Mouse (Mus musculus) heart, embryonic 11.5 days (tissue): Measurements from ENCODE around the gene Plekhm1. TPM values are rescaled to one million over a fixed set of nuclear protein-coding genes. Genes with fewer than 3 reads are reported as not detected.

Experiments used
- ATAC-seq: fragments of 200-750 bp; cut with Nextera tagmentation; replicated peaks from 2 replicates; pipeline ENCODE4 v1.8.0; 2017; ENCODE audit warnings: moderate library complexity; ENCODE audit not compliant: insufficient number of reproducible peaks, low FRiP score, low TSS enrichment
- H3K27ac ChIP-seq: fragments of 300-500 bp; sonication (generic); 2 replicates; pipeline ENCODE4 v1.5.1; 2014; ENCODE audit warnings: mild to moderate bottlenecking, low read depth, low read length
- H3K27me3 ChIP-seq: fragments of 300-500 bp; sonication (generic); 2 replicates; pipeline ENCODE4 v1.6.1; 2014; ENCODE audit warnings: mild to moderate bottlenecking, low read length, mixed read lengths; ENCODE audit not compliant: control insufficient read depth, insufficient read depth
- H3K36me3 ChIP-seq: fragments of 300-500 bp; sonication (generic); 2 replicates; pipeline ENCODE4 v1.6.1; 2014; ENCODE audit warnings: mild to moderate bottlenecking, low read length, moderate library complexity, mixed read lengths; ENCODE audit not compliant: control insufficient read depth, insufficient read depth
- H3K4me1 ChIP-seq: fragments of 300-500 bp; sonication (generic); 2 replicates; pipeline ENCODE4 v1.6.1; 2014; ENCODE audit warnings: low read length; ENCODE audit not compliant: control insufficient read depth, insufficient read depth
- H3K4me2 ChIP-seq: fragments of 300-500 bp; sonication (generic); 2 replicates; pipeline ENCODE4 v1.6.1; 2014; ENCODE audit warnings: mild to moderate bottlenecking, moderate library complexity
- H3K4me3 ChIP-seq: fragments of 300-500 bp; sonication (generic); 2 replicates; pipeline ENCODE4 v1.5.1; 2014; ENCODE audit warnings: low read depth, low read length
- H3K9ac ChIP-seq: fragments of 300-500 bp; sonication (generic); 2 replicates; pipeline ENCODE4 v1.6.1; 2014; ENCODE audit warnings: mild to moderate bottlenecking, low read depth, low read length, moderate library complexity
- H3K9me3 ChIP-seq: fragments of 300-500 bp; sonication (generic); replicated peaks from 2 replicates; pipeline ENCODE4 v1.6.1; 2016; ENCODE audit warnings: low read length; ENCODE audit not compliant: control insufficient read depth
- WGBS: fragments of 180-500 bp; shearing (Covaris S2); extraction: QIAGEN DNeasy Blood & Tissue Kit; methylation state at CpG from one replicate; pipeline ENCODE4 v1.1.7; 2014; ENCODE audit not compliant: insufficient replicate concordance; 5-methylcytosine and 5-hydroxymethylcytosine counted together
- polyA plus RNA-seq: library from polyadenylated mRNA; unstranded; fragments of >200 nt; fragmentation: Nextera tagmentation; extraction: Ambion mirVana; gene quantifications from 2 replicates; pipeline ENCODE4 v1.2.1, GENCODE M21; 2014

The Plekhm1 gene
- polyA plus RNA-seq, 1 experiment from 2014 or later: 5.2 TPM

DNA sequence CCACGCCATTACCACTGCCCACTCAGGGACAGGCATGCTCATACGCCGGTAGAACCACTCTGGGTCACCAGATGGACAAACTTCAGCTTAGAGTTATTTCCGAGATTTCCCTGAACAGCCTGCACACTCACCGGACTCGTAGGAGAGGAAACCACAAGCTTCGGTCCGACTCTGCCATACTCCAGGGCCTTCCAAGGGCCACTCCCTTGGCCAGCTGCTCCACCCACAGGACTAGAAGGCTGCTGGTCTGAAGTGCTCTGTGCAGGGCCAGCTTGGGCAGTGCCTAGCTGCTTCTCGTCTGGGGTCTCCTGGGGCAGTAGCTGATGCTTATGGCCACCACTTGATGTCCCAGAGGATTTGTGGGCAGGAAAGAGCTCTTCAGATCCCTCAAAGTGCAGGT is 25.7 kb downstream of the Plekhm1 start:
- Histone ChIP-seq H3K27me3 (no peaks in the 10 kb centered on the region), H3K4me2 (no peak overlapping the region), H3K9ac (no peak overlapping the region), H3K9me3 (no peaks in the 10 kb centered on the region), H3K36me3 (peaks cover 2% of the 10 kb centered on the region; the same call in 1 of the 2 replicates), H3K27ac (no peak overlapping the region), H3K4me3 (no peak overlapping the region), H3K4me1 (peaks cover 27% of the 10 kb centered on the region)
- no peak for ATAC-seq
- WGBS: 86% methylated on average over 9 of the region's 9 CpGs

DNA sequence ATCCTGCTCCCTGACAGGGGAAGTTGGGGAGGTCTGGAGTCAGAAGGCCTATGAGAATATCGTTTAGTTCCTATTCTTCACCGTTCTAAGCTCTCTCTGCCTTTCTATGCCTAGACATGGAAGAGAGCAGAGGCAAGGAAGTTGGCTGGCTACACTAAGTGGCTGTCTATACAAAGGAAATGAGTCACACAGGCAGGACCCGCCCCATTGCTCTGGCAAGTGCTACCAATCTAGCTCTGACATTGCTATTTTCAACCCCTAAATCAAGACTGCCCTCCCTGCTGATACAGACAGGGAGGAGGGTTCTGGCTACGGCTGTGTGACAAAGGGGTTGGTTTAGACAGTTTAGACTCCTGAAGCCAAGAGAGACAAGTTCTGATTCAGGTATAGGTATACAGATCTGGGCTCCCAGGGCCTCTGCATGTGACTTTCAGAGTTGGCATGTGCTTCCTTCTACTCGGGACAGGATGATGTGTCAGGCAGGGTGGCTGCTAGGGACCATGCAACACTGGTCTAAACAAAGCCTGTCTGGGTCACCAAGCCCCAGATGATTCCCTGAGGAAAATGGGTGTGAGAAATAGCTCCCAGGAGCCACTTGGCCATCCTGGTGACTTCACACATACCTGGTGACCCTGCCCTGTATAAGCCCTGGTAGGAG is 30.4 kb downstream of the Plekhm1 start:
- H3K4me2 ChIP-seq: 0 out of 2 replicates have a peak overlapping the region, but pooled peaks have one; percentile 1
- H3K36me3 ChIP-seq: no peaks in the 10 kb centered on the region; the same call in 1 of the 2 replicates
- H3K9me3 ChIP-seq: no peaks in the 10 kb centered on the region
- peaks cover 30% of the 10 kb centered on the region for H3K4me1 ChIP-seq
- H3K27me3 ChIP-seq: no peaks in the 10 kb centered on the region
- 35% methylated on average over 5 of the region's 5 CpGs for WGBS
- no peak overlapping the region for H3K4me3 ChIP-seq
- ATAC-seq: peak; percentile 45; the same call in 1 of the 2 replicates
- peak overlapping the region; percentile 78 for H3K27ac ChIP-seq
- H3K9ac ChIP-seq: no peak overlapping the region

DNA sequence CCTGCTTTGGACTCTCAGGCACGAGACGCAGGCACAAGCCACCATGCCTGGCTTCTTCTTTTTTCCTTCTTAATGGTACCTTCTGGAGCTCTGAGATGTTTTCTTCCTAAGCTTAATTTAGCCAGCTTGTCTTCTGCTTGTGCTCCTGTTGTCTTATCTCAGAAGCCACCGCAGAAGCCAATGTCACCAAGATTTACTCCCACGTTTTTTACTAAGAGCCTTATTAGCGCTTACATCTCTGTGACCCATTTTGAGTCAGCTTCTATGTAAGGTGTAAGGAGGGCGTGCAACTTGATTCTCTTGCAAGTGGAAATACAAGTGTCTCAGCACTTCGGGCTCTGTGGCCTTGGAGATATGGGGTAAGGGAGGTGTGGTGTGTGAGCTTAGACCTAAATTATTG is 31.0 kb downstream of the Plekhm1 start:
- no peaks in the 10 kb centered on the region for H3K9me3 ChIP-seq
- H3K36me3 ChIP-seq: 0 out of 2 replicates have a peak, but pooled peaks cover 2% of the 10 kb centered on the region
- no peaks in the 10 kb centered on the region for H3K27me3 ChIP-seq
- 0 out of 2 replicates have a peak overlapping the region, but pooled peaks have one; percentile 1 for H3K4me2 ChIP-seq
- peaks cover 30% of the 10 kb centered on the region for H3K4me1 ChIP-seq
- H3K27ac ChIP-seq: peak overlapping the region; percentile 78
- WGBS: 69% methylated on average over 7 of the region's 7 CpGs
- no peak overlapping the region for H3K4me3 ChIP-seq
- H3K9ac ChIP-seq: no peak overlapping the region
- ATAC-seq: no peak

DNA sequence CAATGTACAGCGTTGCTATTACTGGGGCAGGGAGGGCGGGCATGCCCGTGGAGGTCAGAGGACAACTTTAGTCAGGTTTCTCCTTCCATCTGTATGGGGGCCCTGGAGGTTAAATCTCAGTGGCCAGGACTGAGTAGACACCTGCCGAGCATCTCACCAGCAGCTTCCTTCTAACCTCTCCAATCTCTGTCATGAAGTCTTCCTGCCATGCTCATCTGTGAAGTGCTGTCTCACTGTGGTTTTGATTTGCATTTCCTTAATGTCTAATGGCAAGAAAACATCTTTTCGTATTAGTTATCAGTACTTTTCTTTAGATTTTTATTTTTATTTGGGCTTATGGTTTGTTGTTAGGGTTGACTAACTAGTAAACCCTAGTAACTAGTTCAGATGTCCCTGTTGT is 32.0 kb downstream of the Plekhm1 start:
- H3K27me3 ChIP-seq: no peaks in the 10 kb centered on the region
- ATAC-seq: no peak
- H3K9me3 ChIP-seq: no peaks in the 10 kb centered on the region
- H3K4me3 ChIP-seq: no peak overlapping the region
- H3K9ac ChIP-seq: no peak overlapping the region
- WGBS: 93% methylated on average over 5 of the region's 5 CpGs
- H3K4me2 ChIP-seq: no peak overlapping the region
- 0 out of 2 replicates have a peak, but pooled peaks cover 2% of the 10 kb centered on the region for H3K36me3 ChIP-seq
- no peak overlapping the region for H3K27ac ChIP-seq
- peaks cover 30% of the 10 kb centered on the region for H3K4me1 ChIP-seq

DNA sequence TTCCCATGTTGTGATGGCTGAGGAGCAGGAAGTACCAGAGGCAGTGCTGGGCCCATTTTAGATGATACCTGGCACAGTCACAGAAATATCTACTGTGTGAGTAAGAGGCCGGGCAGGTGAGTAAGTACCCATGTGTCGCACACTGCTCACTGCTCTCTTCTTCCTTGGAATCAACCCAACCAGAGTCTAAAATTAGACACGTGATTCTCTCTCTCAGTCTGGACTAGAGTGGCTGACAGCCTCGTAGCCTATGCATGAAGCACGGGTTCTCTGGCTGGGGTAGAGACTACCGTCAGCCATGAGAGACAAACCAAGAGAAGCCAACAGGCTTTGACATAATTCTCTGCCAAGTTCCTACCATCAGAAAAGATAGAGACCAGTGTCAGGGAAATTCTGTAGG is 34.1 kb downstream of the Plekhm1 start:
- H3K4me3 ChIP-seq: no peak overlapping the region
- H3K4me1 ChIP-seq: peaks cover 23% of the 10 kb centered on the region
- H3K4me2 ChIP-seq: no peak overlapping the region
- no peak overlapping the region for H3K9ac ChIP-seq
- no peaks in the 10 kb centered on the region for H3K27me3 ChIP-seq
- WGBS: 63% methylated on average over 6 of the region's 6 CpGs
- 0 out of 2 replicates have a peak, but pooled peaks cover 2% of the 10 kb centered on the region for H3K36me3 ChIP-seq
- H3K9me3 ChIP-seq: no peaks in the 10 kb centered on the region
- H3K27ac ChIP-seq: no peak overlapping the region
- no peak for ATAC-seq

DNA sequence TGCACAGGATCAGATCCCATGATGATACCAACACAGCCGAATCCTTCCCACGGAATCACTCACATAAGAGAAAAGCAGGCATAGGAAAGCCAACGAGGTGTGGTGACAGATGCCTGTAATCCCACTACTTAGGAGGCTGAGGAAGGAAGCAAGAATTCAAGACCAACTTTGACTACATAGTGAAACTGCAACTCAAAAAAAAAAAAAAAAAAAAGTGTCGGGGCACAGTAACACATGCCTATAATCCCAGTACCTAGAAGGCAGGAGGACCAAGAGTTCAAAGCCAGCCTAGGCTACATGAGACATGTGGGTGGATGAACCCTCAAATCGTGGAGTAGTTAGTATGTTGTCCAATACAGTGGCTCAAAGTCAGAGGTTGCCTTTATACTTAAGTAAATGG is 36.7 kb downstream of the Plekhm1 start:
- no peak overlapping the region for H3K27ac ChIP-seq
- peaks cover 3% of the 10 kb centered on the region; the same call in 1 of the 2 replicates for H3K36me3 ChIP-seq

DNA sequence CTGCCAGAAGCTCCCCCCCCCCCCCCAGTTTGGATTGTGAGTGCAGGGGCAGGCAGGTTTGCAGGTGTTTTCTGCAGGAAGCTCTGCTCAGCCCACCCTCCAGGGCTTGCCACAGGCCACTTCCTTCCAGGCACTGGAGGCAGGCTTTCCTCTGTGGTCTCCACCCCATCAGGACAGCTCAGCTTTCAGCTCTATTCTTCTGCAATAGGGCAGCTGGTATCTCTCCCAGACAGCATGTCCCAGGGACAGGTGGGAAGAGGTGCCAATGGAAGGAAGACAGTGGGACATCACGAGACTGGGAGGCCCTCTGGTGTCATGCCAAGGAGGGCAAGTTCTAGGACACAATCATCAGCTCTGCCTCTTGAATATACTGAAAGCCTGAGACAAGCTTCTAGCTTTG is 37.2 kb downstream of the Plekhm1 start:
- Histone ChIP-seq H3K4me1 (peaks cover 5% of the 10 kb centered on the region; the same call in 1 of the 2 replicates), H3K27me3 (no peaks in the 10 kb centered on the region), H3K4me2 (no peak overlapping the region), H3K36me3 (peaks cover 4% of the 10 kb centered on the region; the same call in 1 of the 2 replicates), H3K9me3 (no peaks in the 10 kb centered on the region), H3K9ac (no peak overlapping the region), H3K4me3 (no peak overlapping the region), H3K27ac (no peak overlapping the region)
- 59% methylated on average over 1 of the region's 1 CpGs for WGBS
- ATAC-seq: no peak

More for the DNA sequence above, 36.7 kb downstream of the Plekhm1 start:
- Histone ChIP-seq H3K9me3 (no peaks in the 10 kb centered on the region), H3K4me1 (peaks cover 5% of the 10 kb centered on the region; the same call in 1 of the 2 replicates), H3K27me3 (no peaks in the 10 kb centered on the region), H3K4me2 (no peak overlapping the region), H3K9ac (no peak overlapping the region), H3K4me3 (no peak overlapping the region)
- ATAC-seq: no peak
- 74% methylated on average over 5 of the region's 5 CpGs for WGBS

DNA sequence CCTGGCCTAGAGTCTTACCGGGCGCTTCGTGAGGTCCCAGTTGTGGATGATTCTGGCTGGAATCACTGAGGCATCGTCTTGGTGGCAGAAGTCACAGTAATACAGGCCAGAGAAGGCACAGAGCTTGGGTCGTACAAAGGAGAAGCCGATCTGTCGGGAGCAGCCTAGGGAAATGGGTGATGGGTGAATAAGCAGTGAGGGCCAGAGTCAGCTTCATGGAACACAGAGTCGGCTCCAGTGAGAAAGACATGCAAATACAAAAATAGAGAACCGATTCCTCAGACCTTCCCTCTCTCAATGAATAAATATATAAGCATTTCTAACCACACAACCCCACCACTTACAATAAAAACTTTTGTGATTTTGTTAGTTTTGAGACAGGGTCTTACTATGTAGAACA is 38.6 kb downstream of the Plekhm1 start:
- no peaks in the 10 kb centered on the region for H3K9me3 ChIP-seq
- H3K9ac ChIP-seq: no peak overlapping the region
- WGBS: 92% methylated on average over 9 of the region's 9 CpGs
- no peak overlapping the region for H3K4me2 ChIP-seq
- peaks cover 4% of the 10 kb centered on the region; the same call in 1 of the 2 replicates for H3K36me3 ChIP-seq
- ATAC-seq: no peak
- no peak overlapping the region for H3K27ac ChIP-seq
- H3K4me1 ChIP-seq: peaks cover 5% of the 10 kb centered on the region; the same call in 1 of the 2 replicates
- H3K27me3 ChIP-seq: no peaks in the 10 kb centered on the region
- no peak overlapping the region for H3K4me3 ChIP-seq

DNA sequence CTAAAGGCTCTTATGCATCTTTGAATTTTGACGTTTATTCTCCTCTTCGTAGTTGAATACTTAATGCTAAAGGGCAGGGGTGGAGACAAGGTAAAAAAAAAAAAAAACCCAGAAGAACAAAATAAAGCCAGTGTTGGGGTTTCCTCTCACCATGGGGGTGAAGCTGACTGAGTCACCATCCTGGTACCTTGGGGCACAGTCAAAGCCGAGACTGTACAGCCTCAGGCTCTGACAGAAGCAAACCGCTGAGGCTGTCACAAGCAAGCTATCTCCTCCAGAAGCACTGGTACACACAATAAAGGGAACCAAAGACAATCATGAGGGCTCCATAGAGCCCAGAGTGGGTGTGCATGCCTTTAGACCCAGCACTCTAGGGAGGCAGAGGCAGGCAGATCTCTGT is 39.9 kb downstream of the Plekhm1 start:
- Histone ChIP-seq H3K4me2 (no peak overlapping the region), H3K4me1 (no peaks in the 10 kb centered on the region; the same call in 1 of the 2 replicates), H3K9ac (no peak overlapping the region), H3K36me3 (peaks cover 4% of the 10 kb centered on the region; the same call in 1 of the 2 replicates), H3K4me3 (no peak overlapping the region), H3K27ac (peak overlapping the region; percentile 65; the same call in 1 of the 2 replicates), H3K9me3 (no peaks in the 10 kb centered on the region), H3K27me3 (no peaks in the 10 kb centered on the region)
- no peak for ATAC-seq
- 92% methylated on average over 4 of the region's 4 CpGs for WGBS
